Mouse (Mus musculus) heart, postnatal 36 days (tissue): ENCODE results near the gene Msln. TPM values are rescaled to one million over a fixed set of nuclear protein-coding genes. Genes with fewer than 3 reads are reported as not detected.

ENCODE experiments used
- DNase-seq, 2 experiments: peaks; one replicate each; pipeline ENCODE4 v3.0.0; 2021 to 2022
- intact Hi-C: fragments of 180-260 bp; cut with DNase I; formaldehyde crosslinking; loops from one replicate; pipeline ENCODE4 v1.15.1; 2025
- total RNA-seq, 2 experiments: library from RNA; stranded (reverse); gene quantifications; 2 replicates each; pipeline ENCODE4 v1.2.3; 2021

The Msln gene
- total RNA-seq = 10 to 100 TPM; 16.1 to 22.2 TPM

- intact Hi-C loops = no loop called here
- no peak for DNase-seq
These were observed at the start of gene Msln for GRCm38 (mm10) chr17:25754241-25754640. Gene Msln (minus strand): TSS chr17:25754378.

GRCm38 (mm10) chr17:25802825-25803517 lies 48.8 kb upstream of the Msln start:
- intact Hi-C loops = loop anchor here (5.0 kb wide), 1 partner anchor 326 kb away; no protein-coding TSS in a partner anchor
- peak; percentile 39 to 50 for DNase-seq

- peak; percentile 68 to 69 for DNase-seq
- intact Hi-C loops = loop anchor here (1.0 to 5.0 kb wide), 3 partner anchors 28 to 324 kb away; partner anchors contain the start of gene Narfl
These were observed 46.9 kb upstream of the Msln start for GRCm38 (mm10) chr17:25801029-25801428.

- DNase-seq = peak; percentile 85
- intact Hi-C loops = loop anchor here (1.0 kb wide), 1 partner anchor 24 kb away; the partner anchor contains the start of gene Narfl
These were observed 42.8 kb upstream of the Msln start, which contains the start of gene Metrn for GRCm38 (mm10) chr17:25796951-25797369. Gene Metrn (minus strand): TSS chr17:25797136.

GRCm38 (mm10) chr17:25796211-25796771 lies 42.1 kb upstream of the Msln start:
- peak; percentile 46 to 53 for DNase-seq
- intact Hi-C loops = loop anchor here (1.0 kb wide), 1 partner anchor 23 kb away; the partner anchor contains the start of gene Narfl

GRCm38 (mm10) chr17:25795609-25796092 lies 41.5 kb upstream of the Msln start, which contains the start of gene AC134908.4:
Gene AC134908.4 (minus strand): TSS chr17:25795659.
- intact Hi-C loops = loop anchor here (1.0 kb wide), 1 partner anchor 22 kb away; the partner anchor contains the start of gene Narfl
- no peak for DNase-seq

- intact Hi-C loops = no loop called here
- DNase-seq = no peak
These were observed 40.8 kb upstream of the Msln start for GRCm38 (mm10) chr17:25794998-25795397.

- intact Hi-C loops = no loop called here
- DNase-seq = no peak
These were observed 40.0 kb upstream of the Msln start for GRCm38 (mm10) chr17:25794197-25794596.

GRCm38 (mm10) chr17:25792615-25793014 lies 38.4 kb upstream of the Msln start, which contains the start of gene Fam173a:
Gene Fam173a (minus strand): TSS chr17:25792901.
- DNase-seq = peak; percentile 79 to 81
- intact Hi-C loops = loop anchor here (2.0 kb wide), 1 partner anchor 18 kb away; no protein-coding TSS in a partner anchor

- intact Hi-C loops = loop anchor here (2.0 kb wide), 1 partner anchor 17 kb away; no protein-coding TSS in a partner anchor
- DNase-seq = peak; percentile 86 to 90
These were observed 37.8 kb upstream of the Msln start for GRCm38 (mm10) chr17:25791843-25792527.

GRCm38 (mm10) chr17:25791320-25791842 lies 37.2 kb upstream of the Msln start:
- intact Hi-C loops = no loop called here
- DNase-seq = no peak

- intact Hi-C loops = no loop called here
- DNase-seq = no peak
These were observed 32.8 kb upstream of the Msln start for GRCm38 (mm10) chr17:25786781-25787504.

GRCm38 (mm10) chr17:25786280-25786679 lies 32.1 kb upstream of the Msln start, which contains the start of gene Ccdc78:
Gene Ccdc78 (plus strand): TSS chr17:25786580.
- DNase-seq = no peak
- intact Hi-C loops = no loop called here

- DNase-seq = peak; percentile 93 to 98
- intact Hi-C loops = no loop called here
These were observed 31.1 kb upstream of the Msln start, which contains the start of gene Haghl for GRCm38 (mm10) chr17:25785281-25785745. Gene Haghl (minus strand): TSS chr17:25785673.

- intact Hi-C loops = no loop called here
- DNase-seq = no peak
These were observed 29.8 kb upstream of the Msln start for GRCm38 (mm10) chr17:25783861-25784574.

- intact Hi-C loops = no loop called here
- DNase-seq = peak in 1 of 2 experiments; percentile 41
These were observed 28.9 kb upstream of the Msln start for GRCm38 (mm10) chr17:25783086-25783485.

GRCm38 (mm10) chr17:25781339-25781738 lies 27.2 kb upstream of the Msln start:
- intact Hi-C loops = no loop called here
- no peak for DNase-seq

- intact Hi-C loops = no loop called here
- no peak for DNase-seq
These were observed 23.8 kb upstream of the Msln start for GRCm38 (mm10) chr17:25777948-25778347.
